Mouse (Mus musculus) bone marrow, adult 2 months (tissue): ENCODE measurements around the gene Hnrnpd. TPM values are rescaled to one million over a fixed set of nuclear protein-coding genes. Genes with fewer than 3 reads are reported as not detected.

ENCODE experiments used
- H3K27ac ChIP-seq: fragments of 200-500 bp; 2 replicates; pipeline ENCODE4 v1.5.1; 2012; ENCODE audit warnings: low read depth, mild to moderate bottlenecking, control low read depth, inconsistent platforms, low read length; ENCODE audit not compliant: control insufficient read depth, poor library complexity, insufficient read depth
- H3K4me1 ChIP-seq: fragments of 200-500 bp; 2 replicates; pipeline ENCODE4 v1.6.1; 2011; ENCODE audit warnings: low read length; ENCODE audit not compliant: control insufficient read depth, insufficient read depth
- H3K4me3 ChIP-seq: fragments of 200-500 bp; replicated peaks from 2 replicates; pipeline ENCODE3; 2011; ENCODE audit warnings: mild to moderate bottlenecking, low read depth, low read length, control low read depth; ENCODE audit not compliant: control insufficient read depth
- CTCF ChIP-seq: fragments of 200-500 bp; IDR thresholded peaks from 2 replicates; pipeline ENCODE4 v1.5.1; 2011; ENCODE audit warnings: low read length, control low read depth; ENCODE audit not compliant: control insufficient read depth, insufficient read depth
- POLR2A ChIP-seq: fragments of 200-500 bp; IDR thresholded peaks from 2 replicates; pipeline ENCODE4 v1.6.1; 2011; ENCODE audit warnings: low read depth, mild to moderate bottlenecking, control low read depth, low read length, borderline replicate concordance; ENCODE audit not compliant: control insufficient read depth
- WGBS: fragments of 180-500 bp; shearing (Covaris S2); methylation state at CpG from one replicate; pipeline ENCODE4 v1.1.7; 2018; 5-methylcytosine and 5-hydroxymethylcytosine counted together
- polyA plus RNA-seq: library from polyadenylated mRNA; stranded (reverse); fragments of >200 nt; gene quantifications from 2 replicates; pipeline ENCODE4 v1.2.4, GENCODE M21; 2011; ENCODE audit warnings: low replicate concordance; ENCODE audit not compliant: missing spikeins, insufficient read depth, insufficient read length

Hnrnpd gene
- polyA plus RNA-seq, 1 experiment: 333 TPM

DNA sequence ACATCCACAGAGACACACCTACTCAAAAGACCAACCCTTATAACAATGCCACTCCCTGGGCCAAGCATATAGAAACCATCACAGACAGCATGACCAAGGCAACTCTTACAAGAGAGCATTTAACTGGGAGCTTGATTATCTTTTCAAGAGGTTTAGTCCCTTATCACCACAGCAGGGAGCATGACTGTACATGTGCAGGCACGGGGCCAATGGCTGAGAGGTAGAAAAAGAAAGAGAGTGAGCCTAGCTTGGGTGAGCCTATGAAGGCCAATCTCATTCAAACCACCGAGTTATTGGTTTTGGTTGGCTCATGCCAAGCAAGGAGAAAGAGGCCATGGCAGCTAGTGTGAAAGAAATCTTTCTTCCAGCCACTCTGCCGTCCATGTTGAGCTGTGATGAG, 26.7 kb upstream of the Hnrnpd start:
- TF ChIP-seq POLR2A (no peak), CTCF (no peak)
- Histone ChIP-seq H3K4me3 (no peak overlapping the region), H3K27ac (no peak overlapping the region), H3K4me1 (no peaks in the 10 kb centered on the region)
- 65% methylated on average over 3 of the region's 3 CpGs for WGBS

DNA sequence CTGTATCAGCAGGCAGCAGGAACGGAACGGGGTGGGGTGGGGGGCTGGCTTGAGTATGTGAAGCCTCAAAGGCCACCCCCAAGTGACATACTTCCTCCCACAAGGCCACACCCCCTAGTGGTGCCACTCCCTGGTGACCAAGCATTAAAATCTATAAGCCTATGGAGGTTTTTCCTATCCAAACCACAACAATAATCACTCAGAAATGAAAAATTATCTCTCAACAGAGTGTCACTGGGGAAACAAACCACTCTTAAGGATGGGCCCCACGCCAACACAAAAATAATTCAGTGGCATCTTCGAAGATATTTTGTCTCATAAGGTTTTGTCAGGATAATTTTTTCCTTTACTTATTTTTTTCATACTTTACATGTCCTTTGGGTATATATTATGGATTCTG, 25.2 kb upstream of the Hnrnpd start:
- Histone ChIP-seq H3K4me3 (no peak overlapping the region), H3K27ac (no peak overlapping the region), H3K4me1 (no peaks in the 10 kb centered on the region)
- TF ChIP-seq POLR2A: no peak
- no peak for TF ChIP-seq CTCF
- 69% methylated on average over 4 of the region's 4 CpGs for WGBS

DNA sequence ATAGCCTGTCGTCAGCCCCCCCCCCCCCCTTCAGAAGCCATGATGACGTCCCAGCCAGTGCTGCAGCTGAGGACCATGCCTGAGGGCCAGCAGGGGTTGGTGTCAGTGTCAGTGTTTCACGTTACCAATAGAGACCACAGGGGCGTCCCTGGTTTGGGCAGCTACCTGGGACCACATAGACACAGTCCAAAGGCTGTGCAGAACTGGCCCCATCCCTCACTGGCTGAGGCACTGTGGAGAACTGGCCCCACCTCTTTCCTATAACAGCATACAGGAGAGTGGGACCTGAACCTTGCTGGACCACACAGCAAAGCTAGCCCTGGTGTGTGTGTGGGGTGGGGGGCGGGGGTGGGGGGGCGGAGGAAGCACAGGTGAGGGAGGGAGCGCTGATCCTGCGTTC, 21.8 kb upstream of the Hnrnpd start:
- H3K27ac ChIP-seq: no peak overlapping the region
- H3K4me3 ChIP-seq: no peak overlapping the region
- no peak for TF ChIP-seq CTCF
- no peaks in the 10 kb centered on the region for H3K4me1 ChIP-seq
- 83% methylated on average over 8 of the region's 8 CpGs for WGBS

- no peaks in the 10 kb centered on the region for H3K4me1 ChIP-seq
- H3K4me3 ChIP-seq: no peak overlapping the region
- no peak for TF ChIP-seq POLR2A
- no peak for TF ChIP-seq CTCF
- no peak overlapping the region for H3K27ac ChIP-seq
- WGBS: 67% methylated on average over 7 of the region's 7 CpGs
Measured at GRCm38 (mm10) chr5:100000048-100000447, 21.3 kb upstream of the Hnrnpd start.

DNA sequence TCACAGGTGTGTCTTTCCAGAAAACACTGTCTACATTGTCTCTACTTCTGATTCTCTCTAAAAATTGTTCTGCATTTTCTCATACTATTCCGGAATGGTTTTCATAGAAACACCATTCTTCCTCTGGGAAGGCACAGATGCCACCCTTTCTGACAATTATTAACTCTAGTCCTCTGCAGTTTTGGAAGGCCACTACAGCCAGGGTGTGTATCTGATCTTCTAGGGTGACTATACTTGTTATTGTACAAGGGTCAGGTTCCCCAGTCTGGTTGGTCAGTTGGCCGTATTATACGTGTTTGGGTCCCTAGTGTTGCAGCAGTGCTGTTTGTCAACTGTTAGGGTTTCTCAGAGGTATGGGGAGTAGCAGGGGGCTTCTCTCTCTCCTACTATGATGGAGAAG, 15.9 kb upstream of the Hnrnpd start:
- 90% methylated on average over 3 of the region's 3 CpGs for WGBS
- no peak overlapping the region for H3K27ac ChIP-seq

GRCm38 (mm10) chr5:99994166-99994565, 15.4 kb upstream of the Hnrnpd start:
- TF ChIP-seq POLR2A (no peak), CTCF (no peak)
- Histone ChIP-seq H3K27ac (no peak overlapping the region), H3K4me3 (no peak overlapping the region), H3K4me1 (no peaks in the 10 kb centered on the region)
- 74% methylated on average over 3 of the region's 3 CpGs for WGBS

More for the DNA sequence above, 15.9 kb upstream of the Hnrnpd start:
- H3K4me1 ChIP-seq: no peaks in the 10 kb centered on the region
- TF ChIP-seq CTCF: no peak
- TF ChIP-seq POLR2A: no peak
- H3K4me3 ChIP-seq: no peak overlapping the region

GRCm38 (mm10) chr5:99983452-99984061, 4.8 kb upstream of the Hnrnpd start:
- 48% methylated on average over 9 of the region's 9 CpGs for WGBS
- Histone ChIP-seq H3K27ac (peak overlapping the region; percentile 71; the same call in 1 of the 2 replicates), H3K4me3 (peak overlapping the region; percentile 72), H3K4me1 (no peaks in the 10 kb centered on the region; the same call in 1 of the 2 replicates)
- TF ChIP-seq CTCF: no peak
- no peak for TF ChIP-seq POLR2A

- TF ChIP-seq POLR2A: 0 out of 2 replicates have a peak, but pooled peaks have one; percentile 44
- no peak for TF ChIP-seq CTCF
- Histone ChIP-seq H3K27ac (peak overlapping the region; percentile 99), H3K4me1 (peaks cover 3% of the 10 kb centered on the region; the same call in 1 of the 2 replicates), H3K4me3 (peak overlapping the region; percentile 99)
- WGBS: under 1% methylated on average over 46 of the region's 50 CpGs
Measured at GRCm38 (mm10) chr5:99977516-99978301, 1.0 kb downstream of the Hnrnpd start.
